Mouse (Mus musculus) midbrain, embryonic 15.5 days (tissue): ENCODE measurements at regions not wholly inside any gene's neighbourhood (a gene's known extent, or its start where the extent isn't known, plus 50 kb on each side); places are given as distances from the start of the nearest gene placed in this dataset.
A peak's percentile ranks its signal among the peaks of the same experiment; 100 is the strongest.

Experiments used
- ATAC-seq: fragments of 200-750 bp; cut with Nextera tagmentation; replicated peaks from 2 replicates; pipeline ENCODE4 v1.8.0; 2017; ENCODE audit warnings: moderate TSS enrichment
- H3K27ac ChIP-seq: fragments of 300-500 bp; sonication (generic); 2 replicates; pipeline ENCODE4 v1.5.1; 2015; ENCODE audit warnings: mild to moderate bottlenecking, inconsistent platforms
- H3K27me3 ChIP-seq: fragments of 300-500 bp; sonication (generic); replicated peaks from 2 replicates; pipeline ENCODE4 v1.6.1; 2015; ENCODE audit warnings: inconsistent platforms
- H3K36me3 ChIP-seq: fragments of 300-500 bp; sonication (generic); replicated peaks from 2 replicates; pipeline ENCODE4 v1.6.1; 2015; ENCODE audit warnings: inconsistent platforms
- H3K4me1 ChIP-seq: fragments of 300-500 bp; sonication (generic); 2 replicates; pipeline ENCODE4 v1.6.1; 2015; ENCODE audit warnings: inconsistent platforms
- H3K4me2 ChIP-seq: fragments of 300-500 bp; sonication (generic); 2 replicates; pipeline ENCODE4 v1.6.1; 2015; ENCODE audit warnings: inconsistent platforms, mild to moderate bottlenecking, moderate library complexity
- H3K4me3 ChIP-seq: fragments of 300-500 bp; sonication (generic); 2 replicates; pipeline ENCODE4 v1.5.1; 2015; ENCODE audit warnings: mild to moderate bottlenecking, inconsistent platforms
- H3K9ac ChIP-seq: fragments of 300-500 bp; sonication (generic); 2 replicates; pipeline ENCODE4 v1.6.1; 2015; ENCODE audit warnings: mild to moderate bottlenecking, inconsistent platforms
- H3K9me3 ChIP-seq: fragments of 300-500 bp; sonication (generic); 2 replicates; pipeline ENCODE4 v1.6.1; 2016; ENCODE audit warnings: inconsistent platforms
- WGBS: fragments of 180-500 bp; shearing (Covaris S2); methylation state at CpG from one replicate; pipeline ENCODE4 v1.1.7; 2015; ENCODE audit warnings: mixed read lengths; 5-methylcytosine and 5-hydroxymethylcytosine counted together

DNA sequence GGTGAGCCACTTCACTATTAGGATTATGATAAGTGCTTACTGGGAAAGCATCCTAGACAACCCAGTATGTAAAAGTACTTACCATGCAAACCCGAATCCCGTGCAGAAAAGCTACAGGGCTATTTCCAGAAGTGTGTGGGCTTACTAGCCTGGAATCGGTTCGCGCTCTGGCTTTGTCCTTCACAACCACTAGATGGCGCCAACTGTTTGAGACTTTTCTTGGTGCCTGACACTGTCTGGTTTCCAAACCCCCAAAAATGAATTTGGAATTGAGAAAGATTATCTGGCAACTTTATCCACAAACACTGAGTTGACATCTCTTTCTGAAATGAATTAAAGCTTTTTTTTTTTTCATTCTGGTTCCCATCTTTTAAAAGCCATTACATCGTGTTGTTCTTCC lies 218.2 kb downstream of the Pax3 start:
- Histone ChIP-seq H3K27ac (no peak overlapping the region), H3K36me3 (no peaks in the 10 kb centered on the region), H3K9me3 (no peaks in the 10 kb centered on the region), H3K4me2 (no peak overlapping the region), H3K4me1 (no peaks in the 10 kb centered on the region), H3K4me3 (no peak overlapping the region), H3K27me3 (peaks cover 13% of the 10 kb centered on the region), H3K9ac (no peak overlapping the region)
- 4% methylated on average over 7 of the region's 7 CpGs for WGBS
- peak; percentile 76; the same call in 1 of the 2 replicates for ATAC-seq

GRCm38 (mm10) chr1:77975941-77976340 lies 221.0 kb downstream of the Pax3 start:
- H3K9ac ChIP-seq: no peak overlapping the region
- no peak for ATAC-seq
- peaks cover 13% of the 10 kb centered on the region for H3K27me3 ChIP-seq
- H3K9me3 ChIP-seq: no peaks in the 10 kb centered on the region
- H3K36me3 ChIP-seq: no peaks in the 10 kb centered on the region
- H3K4me1 ChIP-seq: peaks cover 5% of the 10 kb centered on the region
- no peak overlapping the region for H3K27ac ChIP-seq
- WGBS: 93% methylated on average over 18 of the region's 18 CpGs
- H3K4me3 ChIP-seq: no peak overlapping the region
- H3K4me2 ChIP-seq: no peak overlapping the region

GRCm38 (mm10) chr1:77972301-77972717 lies 224.6 kb downstream of the Pax3 start:
- peaks cover 5% of the 10 kb centered on the region for H3K4me1 ChIP-seq
- H3K9ac ChIP-seq: no peak overlapping the region
- ATAC-seq: peak; percentile 66
- H3K27me3 ChIP-seq: peaks cover 6% of the 10 kb centered on the region; the same call in 1 of the 2 replicates
- H3K4me2 ChIP-seq: peak overlapping the region; percentile 43
- 9% methylated on average over 9 of the region's 9 CpGs for WGBS
- no peak overlapping the region for H3K27ac ChIP-seq
- H3K36me3 ChIP-seq: no peaks in the 10 kb centered on the region
- peak overlapping the region; percentile 14; the same call in 1 of the 2 replicates for H3K4me3 ChIP-seq
- no peaks in the 10 kb centered on the region for H3K9me3 ChIP-seq

- Histone ChIP-seq H3K27me3 (no peaks in the 10 kb centered on the region), H3K4me2 (no peak overlapping the region), H3K9ac (no peak overlapping the region), H3K9me3 (no peaks in the 10 kb centered on the region), H3K27ac (no peak overlapping the region), H3K4me3 (no peak overlapping the region), H3K4me1 (no peaks in the 10 kb centered on the region), H3K36me3 (no peaks in the 10 kb centered on the region)
- no peak for ATAC-seq
- WGBS: 65% methylated on average over 3 of the region's 3 CpGs
These were observed 232.1 kb downstream of the Pax3 start for GRCm38 (mm10) chr1:77964656-77965335.

DNA sequence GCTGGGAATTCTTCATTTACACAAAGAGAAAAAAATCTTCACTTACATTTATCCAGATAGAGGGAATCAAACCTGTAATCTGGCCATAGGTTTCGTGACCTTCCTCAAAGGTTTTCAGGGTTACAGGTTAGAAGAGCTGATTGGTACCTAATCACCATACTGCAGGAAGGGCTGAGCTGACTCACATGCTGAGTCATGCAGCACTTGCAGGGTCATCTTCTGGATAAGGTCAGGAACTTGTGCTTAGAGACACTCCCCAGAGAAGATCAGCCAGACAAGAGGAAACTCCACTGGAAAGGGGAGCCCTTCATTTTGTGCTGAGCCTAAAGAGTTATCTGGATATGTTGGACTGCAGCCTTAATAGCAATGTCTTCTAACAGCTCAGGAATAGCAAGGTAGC lies 237.6 kb downstream of the Pax3 start:
- Histone ChIP-seq H3K4me1 (no peaks in the 10 kb centered on the region), H3K36me3 (no peaks in the 10 kb centered on the region), H3K4me2 (no peak overlapping the region), H3K27ac (no peak overlapping the region), H3K27me3 (no peaks in the 10 kb centered on the region), H3K9me3 (no peaks in the 10 kb centered on the region), H3K9ac (no peak overlapping the region), H3K4me3 (no peak overlapping the region)
- WGBS: 85% methylated on average over 1 of the region's 1 CpGs
- ATAC-seq: no peak

- Histone ChIP-seq H3K9ac (no peak overlapping the region), H3K4me2 (no peak overlapping the region), H3K9me3 (no peaks in the 10 kb centered on the region), H3K27ac (no peak overlapping the region), H3K4me1 (no peaks in the 10 kb centered on the region), H3K4me3 (no peak overlapping the region), H3K36me3 (no peaks in the 10 kb centered on the region), H3K27me3 (no peaks in the 10 kb centered on the region)
- 66% methylated on average over 8 of the region's 8 CpGs for WGBS
- no peak for ATAC-seq
These were observed 239.7 kb downstream of the Pax3 start for GRCm38 (mm10) chr1:77957156-77957767.

DNA sequence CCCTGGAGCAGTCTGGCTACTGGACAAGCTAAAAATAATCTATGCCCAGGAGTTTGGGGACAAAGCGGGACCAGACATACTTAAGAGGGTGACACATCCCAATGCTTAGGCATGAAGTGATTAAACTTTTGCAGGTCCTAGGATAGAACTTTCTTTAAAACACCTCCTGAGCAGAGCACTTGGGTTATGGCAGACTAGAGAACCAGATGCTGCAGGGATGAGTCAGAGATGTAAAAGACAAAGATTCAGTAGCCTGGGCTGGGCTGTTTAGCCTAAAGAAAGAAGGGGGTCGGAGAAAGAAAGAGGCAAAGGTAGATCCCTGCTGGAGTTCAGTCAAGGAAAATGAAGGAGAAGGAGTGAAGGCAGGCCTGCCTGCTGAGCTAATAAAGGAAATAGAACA lies 249.0 kb downstream of the Pax3 start:
- Histone ChIP-seq H3K27ac (no peak overlapping the region), H3K27me3 (0 out of 2 replicates have a peak, but pooled peaks cover 3% of the 10 kb centered on the region), H3K4me1 (peaks cover 3% of the 10 kb centered on the region; the same call in 1 of the 2 replicates), H3K9ac (no peak overlapping the region), H3K4me3 (no peak overlapping the region), H3K4me2 (no peak overlapping the region), H3K36me3 (no peaks in the 10 kb centered on the region), H3K9me3 (no peaks in the 10 kb centered on the region)
- 75% methylated on average over 2 of the region's 2 CpGs for WGBS
- no peak for ATAC-seq

GRCm38 (mm10) chr1:77944327-77944645 lies 252.6 kb downstream of the Pax3 start:
- no peak overlapping the region for H3K27ac ChIP-seq
- 55% methylated on average over 2 of the region's 2 CpGs for WGBS
- peaks cover 3% of the 10 kb centered on the region; the same call in 1 of the 2 replicates for H3K4me1 ChIP-seq
- H3K9me3 ChIP-seq: no peaks in the 10 kb centered on the region
- 0 out of 2 replicates have a peak, but pooled peaks cover 3% of the 10 kb centered on the region for H3K27me3 ChIP-seq
- H3K36me3 ChIP-seq: no peaks in the 10 kb centered on the region
- no peak overlapping the region for H3K9ac ChIP-seq
- ATAC-seq: peak; percentile 63; the same call in 1 of the 2 replicates
- H3K4me2 ChIP-seq: no peak overlapping the region
- H3K4me3 ChIP-seq: no peak overlapping the region

DNA sequence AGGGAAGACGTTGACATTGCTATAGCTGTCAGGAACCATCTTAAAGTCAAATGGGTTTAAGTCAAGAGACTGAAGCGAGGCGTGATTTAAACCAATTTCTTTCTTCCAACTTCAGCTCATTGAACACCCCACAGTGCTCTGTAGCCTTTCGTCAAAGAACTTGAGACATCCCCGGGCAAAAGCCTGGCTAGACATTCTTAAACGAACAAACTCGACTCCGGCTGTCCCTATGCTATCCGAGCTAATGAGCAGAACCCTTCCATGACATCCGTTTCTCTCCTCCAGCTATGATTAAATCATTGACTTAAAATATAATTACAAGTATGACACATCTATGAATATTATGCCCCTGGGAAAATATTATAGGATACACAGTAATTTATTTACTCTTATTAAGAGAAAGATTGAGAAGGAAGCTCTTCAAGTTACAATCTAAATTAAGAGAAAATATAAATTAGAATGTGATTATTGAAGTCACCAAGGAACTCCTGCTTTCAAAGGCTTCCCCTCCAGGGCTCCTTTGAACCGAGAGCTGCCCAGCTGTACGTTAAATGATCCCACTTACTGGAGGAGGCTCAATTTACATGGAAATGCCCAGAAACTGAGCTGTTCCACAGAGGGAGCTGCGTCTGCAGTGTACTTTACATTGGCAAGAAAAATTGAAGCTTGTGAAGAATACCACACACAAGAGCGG lies 253.2 kb downstream of the Pax3 start:
- Histone ChIP-seq H3K9me3 (no peaks in the 10 kb centered on the region), H3K4me3 (no peak overlapping the region), H3K36me3 (no peaks in the 10 kb centered on the region), H3K9ac (no peak overlapping the region), H3K4me2 (no peak overlapping the region), H3K4me1 (peaks cover 3% of the 10 kb centered on the region; the same call in 1 of the 2 replicates), H3K27ac (no peak overlapping the region), H3K27me3 (0 out of 2 replicates have a peak, but pooled peaks cover 3% of the 10 kb centered on the region)
- peak; percentile 63; the same call in 1 of the 2 replicates for ATAC-seq
- 42% methylated on average over 14 of the region's 14 CpGs for WGBS

DNA sequence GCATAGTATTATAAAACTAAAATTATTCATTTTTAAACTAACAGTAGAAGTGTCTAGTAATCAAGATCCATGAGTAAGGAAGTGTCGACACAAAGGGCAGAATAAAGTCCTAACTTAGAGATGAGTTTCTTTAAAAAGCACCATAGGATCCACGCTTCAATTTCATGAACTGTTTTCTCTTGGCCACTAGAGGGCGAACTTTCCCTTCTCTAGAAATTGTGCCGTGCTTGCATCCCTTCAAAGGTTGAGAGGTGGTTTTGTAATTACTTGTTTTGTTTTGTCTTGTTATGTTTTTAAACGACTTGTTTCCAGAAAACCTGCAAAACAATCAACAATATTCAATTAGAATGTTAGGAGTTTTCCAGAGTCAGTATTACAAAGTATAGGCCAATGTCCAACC lies 253.8 kb downstream of the Pax3 start:
- ATAC-seq: no peak
- WGBS: 3% methylated on average over 5 of the region's 5 CpGs
- Histone ChIP-seq H3K4me1 (peaks cover 3% of the 10 kb centered on the region; the same call in 1 of the 2 replicates), H3K9me3 (no peaks in the 10 kb centered on the region), H3K36me3 (no peaks in the 10 kb centered on the region), H3K27me3 (0 out of 2 replicates have a peak, but pooled peaks cover 3% of the 10 kb centered on the region), H3K4me2 (no peak overlapping the region), H3K9ac (no peak overlapping the region), H3K4me3 (no peak overlapping the region), H3K27ac (no peak overlapping the region)

GRCm38 (mm10) chr1:77933095-77933766 lies 263.7 kb downstream of the Pax3 start:
- ATAC-seq: no peak
- no peak overlapping the region for H3K9ac ChIP-seq
- no peaks in the 10 kb centered on the region for H3K4me1 ChIP-seq
- no peak overlapping the region for H3K4me2 ChIP-seq
- no peak overlapping the region for H3K4me3 ChIP-seq
- WGBS: 69% methylated on average over 6 of the region's 6 CpGs
- H3K27me3 ChIP-seq: no peaks in the 10 kb centered on the region
- no peak overlapping the region for H3K27ac ChIP-seq
- no peaks in the 10 kb centered on the region for H3K9me3 ChIP-seq
- no peaks in the 10 kb centered on the region for H3K36me3 ChIP-seq

GRCm38 (mm10) chr1:77932226-77932625 lies 264.7 kb downstream of the Pax3 start:
- no peaks in the 10 kb centered on the region for H3K27me3 ChIP-seq
- no peaks in the 10 kb centered on the region for H3K4me1 ChIP-seq
- no peak overlapping the region for H3K27ac ChIP-seq
- no peak overlapping the region for H3K4me2 ChIP-seq
- ATAC-seq: no peak
- no peaks in the 10 kb centered on the region for H3K36me3 ChIP-seq
- H3K9me3 ChIP-seq: no peaks in the 10 kb centered on the region
- H3K9ac ChIP-seq: no peak overlapping the region
- WGBS: 82% methylated on average over 5 of the region's 5 CpGs
- no peak overlapping the region for H3K4me3 ChIP-seq
